Mouse (Mus musculus): ENCODE data around the gene Acot3. TPM values are rescaled to one million over a fixed set of nuclear protein-coding genes. Genes with fewer than 3 reads are reported as not detected.
"Not testable (repeated sequence)": the region's sequence is repeated elsewhere in the genome, so short reads cannot be mapped to it uniquely, and the experiment has no call there.

Gene Acot3
- polyA plus RNA-seq, 1 experiment, result not detected

DNA sequence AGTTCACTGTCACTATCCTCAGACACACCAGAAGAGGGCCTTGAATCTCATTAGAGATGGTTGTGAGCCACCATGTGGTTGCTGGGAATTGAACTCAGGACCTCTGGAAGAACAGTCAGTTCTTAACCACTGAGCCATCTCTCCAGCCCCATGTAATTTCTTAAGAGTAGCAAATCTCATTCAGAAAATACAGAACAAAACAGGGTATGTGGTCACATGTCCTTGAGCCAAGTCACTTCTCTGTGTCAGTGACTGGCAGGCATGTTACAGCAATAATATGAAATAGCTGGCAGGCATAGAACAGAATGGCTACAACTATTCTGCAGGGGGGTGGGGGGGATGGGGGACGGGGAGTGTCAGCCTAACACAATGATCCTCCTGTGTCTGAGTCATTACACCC is 48.1 kb downstream of the Acot3 start:
- no peak overlapping the region for H3K9ac ChIP-seq (ENCODE audit: low read depth, poor library complexity, severe bottlenecking)
- no peak for TF ChIP-seq POLR2A (IDR thresholded peaks at IDR 0.05; ENCODE audit: insufficient read depth, low read length)
- no peak for TF ChIP-seq EP300 (IDR thresholded peaks at IDR 0.05; ENCODE audit: insufficient read depth, low read depth, low read length)
- TF ChIP-seq CTCF (IDR thresholded peaks at IDR 0.05; ENCODE audit: low read depth, low read length), result no peak
- H3K27ac ChIP-seq (ENCODE audit: insufficient read depth, low read length), result no peak overlapping the region
- no peak overlapping the region for H3K4me3 ChIP-seq (ENCODE audit: low read depth, low read length)
- H3K4me1 ChIP-seq (ENCODE audit: control insufficient read depth, insufficient read depth, low read length), result no peaks in the 10 kb centered on the region
- peaks cover 6% of the 10 kb centered on the region for H3K9me3 ChIP-seq (replicated peaks; ENCODE audit: control insufficient read depth, insufficient read depth, low read length, poor library complexity, severe bottlenecking)
- H3K36me3 ChIP-seq (ENCODE audit: control insufficient read depth, insufficient read depth, low read length, poor library complexity, severe bottlenecking), result no peaks in the 10 kb centered on the region
- no peaks in the 10 kb centered on the region; the same call in 1 of the 2 replicates for H3K27me3 ChIP-seq (ENCODE audit: control insufficient read depth, insufficient read depth, low read length, poor library complexity, severe bottlenecking)

DNA sequence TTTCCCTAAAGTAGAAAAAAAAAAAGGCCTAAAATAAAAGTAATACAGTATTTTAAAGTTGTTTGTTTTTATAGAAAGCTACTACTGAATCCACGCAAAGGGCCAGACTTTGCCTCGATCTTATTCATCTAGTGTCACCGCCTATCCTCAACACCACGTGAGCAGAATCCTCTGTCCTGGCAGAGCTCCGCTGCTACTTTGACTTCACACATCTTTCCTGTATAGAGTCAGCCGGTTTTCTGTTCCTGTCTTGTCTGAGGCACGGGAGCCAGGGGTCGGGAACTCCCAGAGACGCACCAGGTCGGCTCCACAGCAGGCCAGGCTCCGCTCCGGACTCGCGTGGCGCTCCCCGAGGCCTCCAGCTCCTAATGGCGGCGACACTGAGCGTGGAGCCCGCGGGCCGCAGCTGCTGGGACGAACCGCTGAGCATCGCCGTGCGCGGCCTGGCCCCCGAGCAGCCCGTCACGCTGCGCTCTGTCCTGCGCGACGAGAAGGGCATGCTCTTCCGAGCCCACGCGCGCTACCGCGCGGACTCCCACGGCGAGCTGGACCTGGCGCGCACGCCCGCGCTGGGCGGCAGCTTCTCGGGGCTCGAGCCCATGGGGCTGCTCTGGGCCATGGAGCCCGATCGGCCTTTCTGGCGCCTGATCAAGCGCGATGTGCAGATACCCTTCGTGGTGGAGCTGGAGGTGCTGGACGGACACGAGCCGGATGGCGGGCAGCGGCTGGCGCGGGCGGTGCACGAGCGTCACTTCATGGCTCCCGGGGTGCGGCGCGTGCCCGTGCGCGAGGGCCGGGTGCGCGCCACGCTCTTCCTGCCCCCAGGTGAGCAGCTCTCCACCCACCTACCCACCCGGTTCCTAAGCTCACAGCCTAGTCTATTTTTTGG is 48.9 kb downstream of the Acot3 start, which contains the start of gene Acot6:
Acot6 (plus strand) TSS at position 51 of the 889 bp plus-strand sequence.
- not testable (repeated sequence) for H3K27ac ChIP-seq (ENCODE audit: insufficient read depth, low read length); H3K4me1 ChIP-seq (ENCODE audit: control insufficient read depth, insufficient read depth, low read length); H3K9me3 ChIP-seq (replicated peaks; ENCODE audit: control insufficient read depth, insufficient read depth, low read length, poor library complexity, severe bottlenecking); H3K27me3 ChIP-seq (ENCODE audit: control insufficient read depth, insufficient read depth, low read length, poor library complexity, severe bottlenecking); H3K36me3 ChIP-seq (ENCODE audit: control insufficient read depth, insufficient read depth, low read length, poor library complexity, severe bottlenecking)
- H3K9ac ChIP-seq (ENCODE audit: low read depth, poor library complexity, severe bottlenecking), result peak within 1 kb of the TSS; percentile 38
- H3K4me3 ChIP-seq (ENCODE audit: low read depth, low read length), result peak within 1 kb of the TSS; percentile 62

DNA sequence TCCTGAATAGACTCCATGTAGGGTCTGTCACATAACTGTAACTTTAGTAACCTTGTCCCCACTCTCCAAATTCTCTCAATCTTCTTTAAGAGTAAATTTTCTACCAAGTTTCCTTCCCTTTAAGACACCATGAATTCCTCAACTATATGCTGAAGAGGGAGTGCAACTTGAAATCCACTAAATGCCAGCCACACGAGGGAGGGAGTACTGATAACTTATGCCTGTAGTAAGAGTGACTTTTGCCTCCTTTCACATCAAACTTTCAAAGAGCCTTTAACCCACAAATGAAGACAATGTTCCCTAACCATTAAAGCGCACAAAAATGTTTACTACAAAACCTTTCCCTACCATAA is 49.5 kb downstream of the Acot3 start:
- no peaks in the 10 kb centered on the region for H3K4me1 ChIP-seq (ENCODE audit: control insufficient read depth, insufficient read depth, low read length)
- H3K27me3 ChIP-seq (ENCODE audit: control insufficient read depth, insufficient read depth, low read length, poor library complexity, severe bottlenecking), result no peaks in the 10 kb centered on the region; the same call in 1 of the 2 replicates
- H3K27ac ChIP-seq (ENCODE audit: insufficient read depth, low read length), result no peak overlapping the region
- H3K9ac ChIP-seq (ENCODE audit: low read depth, poor library complexity, severe bottlenecking), result 0 out of 2 replicates have a peak overlapping the region, but pooled peaks have one; percentile 38
- peak overlapping the region; percentile 62 for H3K4me3 ChIP-seq (ENCODE audit: low read depth, low read length)
- TF ChIP-seq POLR2A (IDR thresholded peaks at IDR 0.05; ENCODE audit: insufficient read depth, low read length) (no peak), CTCF (IDR thresholded peaks at IDR 0.05; ENCODE audit: low read depth, low read length) (no peak), EP300 (IDR thresholded peaks at IDR 0.05; ENCODE audit: insufficient read depth, low read depth, low read length) (no peak)
- H3K9me3 ChIP-seq (replicated peaks; ENCODE audit: control insufficient read depth, insufficient read depth, low read length, poor library complexity, severe bottlenecking), result no peaks in the 10 kb centered on the region
- no peaks in the 10 kb centered on the region for H3K36me3 ChIP-seq (ENCODE audit: control insufficient read depth, insufficient read depth, low read length, poor library complexity, severe bottlenecking)

DNA sequence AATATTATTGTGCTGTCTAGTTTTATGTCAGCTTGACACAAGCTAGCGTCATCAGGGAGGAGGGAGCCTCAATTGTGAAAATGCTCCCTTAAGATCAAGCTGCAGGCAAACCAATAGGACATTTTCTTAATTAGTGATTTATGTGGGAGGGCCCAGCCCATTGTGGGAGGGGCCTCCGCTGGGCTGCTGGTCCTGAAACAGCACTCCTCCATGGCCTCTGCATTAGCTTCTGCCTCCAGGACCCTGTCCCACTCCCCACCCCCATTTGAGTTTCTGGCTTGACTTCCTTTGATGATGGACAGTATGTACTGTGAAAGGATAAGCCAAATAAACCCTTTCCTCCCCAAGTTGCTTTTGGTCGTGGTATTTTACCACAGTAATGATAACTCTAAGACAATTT is 55.1 kb downstream of the Acot3 start:
- H3K9me3 ChIP-seq (replicated peaks; ENCODE audit: control insufficient read depth, insufficient read depth, low read length, poor library complexity, severe bottlenecking), result no peaks in the 10 kb centered on the region
- H3K36me3 ChIP-seq (ENCODE audit: control insufficient read depth, insufficient read depth, low read length, poor library complexity, severe bottlenecking), result no peaks in the 10 kb centered on the region
- no peaks in the 10 kb centered on the region for H3K4me1 ChIP-seq (ENCODE audit: control insufficient read depth, insufficient read depth, low read length)
- no peak overlapping the region for H3K9ac ChIP-seq (ENCODE audit: low read depth, poor library complexity, severe bottlenecking)
- H3K4me3 ChIP-seq (ENCODE audit: low read depth, low read length), result no peak overlapping the region
- TF ChIP-seq CTCF (IDR thresholded peaks at IDR 0.05; ENCODE audit: low read depth, low read length), result no peak
- TF ChIP-seq EP300 (IDR thresholded peaks at IDR 0.05; ENCODE audit: insufficient read depth, low read depth, low read length), result no peak
- TF ChIP-seq POLR2A (IDR thresholded peaks at IDR 0.05; ENCODE audit: insufficient read depth, low read length), result no peak
- no peak overlapping the region for H3K27ac ChIP-seq (ENCODE audit: insufficient read depth, low read length)
- H3K27me3 ChIP-seq (ENCODE audit: control insufficient read depth, insufficient read depth, low read length, poor library complexity, severe bottlenecking), result no peaks in the 10 kb centered on the region

DNA sequence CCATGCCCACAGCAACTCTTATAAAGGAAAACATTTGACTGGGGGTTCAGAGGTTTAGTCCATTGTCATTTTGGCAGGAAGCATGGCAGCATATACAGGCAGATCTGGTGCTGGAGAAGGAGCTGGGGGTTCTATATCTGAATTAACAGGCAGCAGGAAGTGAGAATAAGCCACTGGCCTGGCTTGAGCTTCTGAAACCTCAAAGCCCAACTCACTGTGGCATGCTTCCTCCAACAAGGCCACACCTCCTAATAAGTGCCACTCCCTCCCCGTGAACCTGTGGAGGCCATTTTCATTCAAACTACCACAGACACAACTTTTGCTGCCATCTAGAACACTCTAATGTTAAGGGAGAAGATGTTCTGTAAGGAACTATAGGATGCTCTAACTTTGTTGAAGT is 55.7 kb downstream of the Acot3 start:
- no peak overlapping the region for H3K27ac ChIP-seq (ENCODE audit: insufficient read depth, low read length)
- TF ChIP-seq CTCF (IDR thresholded peaks at IDR 0.05; ENCODE audit: low read depth, low read length) (no peak), EP300 (IDR thresholded peaks at IDR 0.05; ENCODE audit: insufficient read depth, low read depth, low read length) (no peak), POLR2A (IDR thresholded peaks at IDR 0.05; ENCODE audit: insufficient read depth, low read length) (no peak)

DNA sequence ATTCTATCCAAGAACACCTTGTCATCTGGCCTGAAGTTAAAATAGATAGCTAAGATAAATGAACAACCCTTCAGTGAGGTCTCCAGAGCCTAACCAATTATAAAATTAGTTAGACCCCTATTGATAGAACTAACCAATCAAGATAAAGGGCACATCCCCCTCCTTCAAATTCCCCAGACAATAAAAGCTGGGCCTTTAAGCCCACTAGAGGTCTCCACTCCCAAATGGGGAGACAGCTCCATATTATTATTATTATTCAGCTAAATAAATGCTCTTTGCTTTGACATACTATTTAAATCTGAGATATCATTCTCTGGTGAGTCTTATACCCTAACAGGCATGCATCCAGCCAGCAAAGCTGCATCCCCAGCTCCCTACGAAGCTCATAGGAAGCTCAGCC is 58.0 kb downstream of the Acot3 start:
- Histone ChIP-seq H3K9me3 (replicated peaks; ENCODE audit: control insufficient read depth, insufficient read depth, low read length, poor library complexity, severe bottlenecking) (no peaks in the 10 kb centered on the region), H3K4me3 (ENCODE audit: low read depth, low read length) (no peak overlapping the region), H3K27ac (ENCODE audit: insufficient read depth, low read length) (no peak overlapping the region), H3K36me3 (ENCODE audit: control insufficient read depth, insufficient read depth, low read length, poor library complexity, severe bottlenecking) (no peaks in the 10 kb centered on the region), H3K9ac (ENCODE audit: low read depth, poor library complexity, severe bottlenecking) (no peak overlapping the region), H3K27me3 (ENCODE audit: control insufficient read depth, insufficient read depth, low read length, poor library complexity, severe bottlenecking) (no peaks in the 10 kb centered on the region), H3K4me1 (ENCODE audit: control insufficient read depth, insufficient read depth, low read length) (no peaks in the 10 kb centered on the region)
- TF ChIP-seq EP300 (IDR thresholded peaks at IDR 0.05; ENCODE audit: insufficient read depth, low read depth, low read length), result no peak
- no peak for TF ChIP-seq POLR2A (IDR thresholded peaks at IDR 0.05; ENCODE audit: insufficient read depth, low read length)
- TF ChIP-seq CTCF (IDR thresholded peaks at IDR 0.05; ENCODE audit: low read depth, low read length), result no peak

More for the DNA sequence above, 55.7 kb downstream of the Acot3 start:
- no peaks in the 10 kb centered on the region for H3K27me3 ChIP-seq (ENCODE audit: control insufficient read depth, insufficient read depth, low read length, poor library complexity, severe bottlenecking)
- no peaks in the 10 kb centered on the region for H3K4me1 ChIP-seq (ENCODE audit: control insufficient read depth, insufficient read depth, low read length)
- no peak overlapping the region for H3K4me3 ChIP-seq (ENCODE audit: low read depth, low read length)
- no peak overlapping the region for H3K9ac ChIP-seq (ENCODE audit: low read depth, poor library complexity, severe bottlenecking)
- H3K36me3 ChIP-seq (ENCODE audit: control insufficient read depth, insufficient read depth, low read length, poor library complexity, severe bottlenecking), result no peaks in the 10 kb centered on the region
- no peaks in the 10 kb centered on the region for H3K9me3 ChIP-seq (replicated peaks; ENCODE audit: control insufficient read depth, insufficient read depth, low read length, poor library complexity, severe bottlenecking)

Other genes starting within 250 kb of the Acot3 start
- 43.5 and 47.3 TPM in 2 replicates for gene Numb, start 130.2 kb upstream of the Acot3 start, polyA plus RNA-seq (2011; ENCODE audit: insufficient read depth, insufficient read length, low read depth, missing spikeins)
- 13.0 and 13.7 TPM in 2 replicates for gene Riox1, start 101.5 kb upstream of the Acot3 start, polyA plus RNA-seq (2011; ENCODE audit: insufficient read depth, insufficient read length, low read depth, missing spikeins)
- gene Heatr4, start 67.3 kb upstream of the Acot3 start, polyA plus RNA-seq (2011; ENCODE audit: insufficient read depth, insufficient read length, low read depth, missing spikeins), result not detected in 2 replicates
- gene Acot2, start 64.3 kb upstream of the Acot3 start, polyA plus RNA-seq (2011; ENCODE audit: insufficient read depth, insufficient read length, low read depth, missing spikeins), result 6.5 and 6.7 TPM in 2 replicates
- 36.4 and 48.7 TPM in 2 replicates for gene Acot1, start 42.7 kb upstream of the Acot3 start, polyA plus RNA-seq (2011; ENCODE audit: insufficient read depth, insufficient read length, low read depth, missing spikeins)
- 0.21 and 0.39 TPM in 2 replicates for gene Acot4, start 13.8 kb upstream of the Acot3 start, polyA plus RNA-seq (2011; ENCODE audit: insufficient read depth, insufficient read length, low read depth, missing spikeins)
- gene Gm49366, start 13.2 kb upstream of the Acot3 start, polyA plus RNA-seq (2011; ENCODE audit: insufficient read depth, insufficient read length, low read depth, missing spikeins), result not detected in 2 replicates
- not detected in 2 replicates for gene Acot5, start 17.2 kb downstream of the Acot3 start, polyA plus RNA-seq (2011; ENCODE audit: insufficient read depth, insufficient read length, low read depth, missing spikeins)
- 0.78 and 1.1 TPM in 2 replicates for gene Acot6, start 48.5 kb downstream of the Acot3 start, polyA plus RNA-seq (2011; ENCODE audit: insufficient read depth, insufficient read length, low read depth, missing spikeins)
- gene Dnal1, start 62.2 kb downstream of the Acot3 start, polyA plus RNA-seq (2011; ENCODE audit: insufficient read depth, insufficient read length, low read depth, missing spikeins), result 13.3 and 15.1 TPM in 2 replicates
- 0.38 TPM in 1 of 2 replicates, not detected in the other for gene Pnma1, start 96.3 kb downstream of the Acot3 start, polyA plus RNA-seq (2011; ENCODE audit: insufficient read depth, insufficient read length, low read depth, missing spikeins)
- 28.3 and 30.1 TPM in 2 replicates for gene Elmsan1, start 166.7 kb downstream of the Acot3 start, polyA plus RNA-seq (2011; ENCODE audit: insufficient read depth, insufficient read length, low read depth, missing spikeins)
- 28.1 and 31.2 TPM in 2 replicates for gene Ptgr2, start 233.1 kb downstream of the Acot3 start, polyA plus RNA-seq (2011; ENCODE audit: insufficient read depth, insufficient read length, low read depth, missing spikeins)

Data from ES-Bruce4 (cell line).